Mouse (Mus musculus): ENCODE measurements around the gene Hydin. TPM values are rescaled to one million over a fixed set of nuclear protein-coding genes. Genes with fewer than 3 reads are reported as not detected.
"Not testable (repeated sequence)": the region's sequence is repeated elsewhere in the genome, so short reads cannot be mapped to it uniquely, and the experiment has no call there.

The Hydin gene
- total RNA-seq, 2 experiments from 2014 or later = 0.07 to 0.36 TPM

DNA sequence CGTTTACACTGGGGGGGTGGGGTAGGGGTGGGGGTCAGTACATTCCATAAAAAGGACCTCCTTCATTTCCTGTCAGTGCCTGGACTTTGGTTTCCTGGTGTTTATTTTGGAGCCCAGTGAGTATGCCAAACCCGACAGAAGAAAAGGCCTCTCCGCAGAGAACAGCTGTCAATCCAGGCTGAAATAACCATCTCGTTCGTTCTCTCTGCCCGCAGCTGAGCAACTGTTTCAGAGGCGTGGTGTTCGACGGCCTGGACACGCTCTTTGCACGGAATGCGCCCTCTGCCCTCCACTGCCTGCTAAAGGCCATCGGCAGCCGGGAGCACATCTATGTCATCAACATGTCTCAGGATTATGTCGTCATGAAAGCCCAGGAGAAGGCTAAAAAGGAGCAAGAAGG, 258.5 kb downstream of the Hydin start:
- DNase-seq = no peak

DNA sequence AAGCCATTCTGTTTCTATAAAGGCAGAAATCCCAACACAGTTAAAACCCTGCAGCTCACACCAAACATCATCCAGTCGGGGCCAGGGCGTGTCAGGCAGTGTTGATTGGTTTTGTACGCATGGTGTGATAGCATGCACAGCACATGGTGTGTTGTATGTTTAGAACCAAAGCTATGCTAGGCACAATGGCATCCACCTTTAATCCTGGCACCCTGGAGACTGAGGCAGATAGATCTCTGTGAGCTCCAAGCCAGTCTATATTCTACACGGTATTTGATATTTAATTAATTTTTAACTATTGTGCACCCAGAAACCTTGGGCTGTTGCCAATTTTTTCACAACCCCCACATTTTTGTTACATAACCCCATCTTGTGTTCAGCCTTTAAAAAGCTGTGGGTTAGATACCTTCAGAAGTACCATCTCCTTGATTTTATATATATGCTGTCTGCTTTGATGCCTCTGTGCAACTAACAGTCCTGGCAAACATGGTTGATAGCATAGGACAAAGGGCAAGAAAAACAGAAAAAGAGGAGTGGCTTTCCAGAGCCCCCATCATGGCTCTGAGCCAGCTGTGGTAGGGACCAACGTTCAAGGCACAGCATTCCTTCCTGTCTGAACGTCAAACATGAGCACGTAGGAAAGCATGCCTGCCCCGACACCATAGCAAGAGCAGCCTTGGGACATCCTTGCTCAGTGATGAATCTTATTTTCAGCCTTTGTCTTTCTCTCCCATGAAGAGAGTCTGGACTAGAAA, 263.4 kb downstream of the Hydin start:
- DNase-seq = no peak

DNA sequence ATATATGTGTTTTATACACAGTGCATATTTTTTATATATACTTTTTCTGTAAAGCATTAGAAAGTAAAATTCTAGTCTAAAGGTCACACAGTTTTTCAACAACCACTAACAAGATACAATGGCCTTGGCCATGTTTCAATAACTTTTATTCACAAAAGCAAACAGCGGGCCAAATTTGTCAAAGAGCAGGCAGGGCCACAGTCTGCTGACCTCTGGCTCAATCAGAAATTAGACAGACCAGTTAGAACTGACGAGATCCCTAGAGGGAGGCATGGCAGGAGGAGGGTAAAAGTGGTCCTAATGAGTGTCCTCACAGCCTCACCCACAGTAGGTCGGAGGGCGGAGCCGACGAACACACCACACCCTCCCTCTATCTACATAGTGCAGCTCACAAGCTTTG, 267.0 kb downstream of the Hydin start:
- DNase-seq = no peak

DNA sequence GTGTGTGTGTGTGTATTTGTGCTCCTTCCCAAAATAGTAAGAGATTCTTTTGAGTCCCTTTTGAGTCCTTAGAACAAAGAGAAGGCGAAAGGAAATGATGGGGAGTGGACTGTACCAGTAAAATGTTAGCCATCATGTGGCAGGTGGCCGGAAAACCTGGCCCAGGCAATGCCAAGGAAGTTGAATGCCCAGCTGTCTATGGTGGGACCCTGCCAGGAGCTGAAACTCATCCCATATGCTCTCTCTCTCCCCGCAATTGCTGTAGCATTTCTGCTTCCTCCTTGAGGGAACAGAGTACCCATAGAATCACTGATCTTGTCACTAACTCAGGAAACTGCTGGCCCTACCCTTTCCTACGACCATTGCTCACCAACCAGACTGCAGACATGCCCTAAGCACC, 271.1 kb downstream of the Hydin start:
- DNase-seq = no peak

GRCm38 (mm10) chr8:110550343-110550742, 283.6 kb downstream of the Hydin start:
- no peak for DNase-seq

- not testable (repeated sequence) for DNase-seq
Observed at GRCm38 (mm10) chr8:110552111-110552510, 285.3 kb downstream of the Hydin start.

- no peak for DNase-seq
Observed at GRCm38 (mm10) chr8:110592641-110593040, 325.9 kb downstream of the Hydin start.

- DNase-seq = no peak
Observed at GRCm38 (mm10) chr8:110594164-110594563, 327.4 kb downstream of the Hydin start.

DNA sequence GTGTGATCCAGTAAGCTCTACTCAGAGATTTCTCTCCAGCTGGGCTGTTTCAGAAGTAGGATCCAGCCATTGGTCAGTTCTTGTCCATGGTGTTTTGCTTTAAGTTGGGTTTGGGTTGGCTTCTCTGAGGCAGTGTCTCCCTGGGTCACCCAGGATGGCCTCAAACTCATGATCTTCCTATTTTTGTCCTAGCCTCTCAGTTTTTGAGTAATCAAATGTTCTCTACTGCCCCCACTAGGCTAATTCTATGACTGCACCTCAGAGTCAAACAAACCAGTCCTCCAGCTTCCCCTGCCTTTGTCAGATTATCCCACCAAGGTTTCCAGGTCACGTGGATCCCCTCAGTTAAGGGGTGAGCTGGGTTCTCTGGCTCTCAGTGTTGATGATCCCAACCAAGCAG, 337.8 kb downstream of the Hydin start:
- DNase-seq = peak; percentile 25 to 78

DNA sequence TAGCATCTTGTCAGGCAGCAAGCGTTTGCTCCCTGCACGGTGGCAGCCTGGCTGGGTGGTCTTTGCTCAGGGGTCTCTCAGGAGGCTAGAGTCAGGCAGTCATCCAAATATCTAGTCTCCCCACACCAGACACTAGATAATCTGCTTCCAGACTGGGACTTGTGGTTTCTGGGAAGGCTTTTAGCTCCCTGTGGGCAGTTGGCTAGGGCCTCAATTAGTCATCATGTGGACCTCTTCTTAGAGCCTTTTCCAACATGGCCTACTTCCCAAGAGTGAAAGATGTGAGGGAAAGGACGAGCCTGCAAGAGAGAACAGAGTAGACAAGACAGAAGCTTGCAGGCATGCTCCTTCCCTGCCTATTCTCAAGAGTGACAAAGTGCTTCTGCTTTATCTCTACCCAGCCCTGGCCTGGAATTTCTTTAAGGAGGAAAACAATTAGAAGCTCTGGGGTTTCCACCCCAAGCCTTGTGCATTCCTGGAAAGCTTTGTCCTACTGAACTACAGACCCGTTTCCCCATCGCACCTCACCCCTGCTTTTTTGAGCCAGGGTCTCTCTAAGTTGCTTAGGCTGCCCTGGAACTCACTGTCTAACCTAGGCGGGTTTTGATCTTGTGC, 338.7 kb downstream of the Hydin start:
- DNase-seq = peak; percentile 43 to 50

DNA sequence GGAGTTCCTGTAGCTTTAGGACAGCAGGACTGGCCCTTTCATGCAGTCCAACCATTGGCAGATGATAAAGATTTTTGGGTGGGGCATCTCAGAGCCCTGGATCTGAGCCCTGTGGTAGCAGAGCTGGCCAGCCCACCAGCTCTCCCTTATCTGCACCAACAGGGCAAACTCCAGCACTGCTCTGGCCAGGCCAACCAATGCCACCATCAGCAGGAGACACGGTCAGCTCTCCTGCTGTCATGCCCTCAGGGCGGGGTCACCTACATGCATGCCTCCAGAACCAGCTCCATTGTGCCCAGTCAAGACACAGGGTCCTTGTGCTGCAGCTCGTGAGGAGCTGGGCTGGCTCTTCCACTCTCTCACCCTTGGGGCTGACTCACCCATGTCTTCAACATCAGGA, 349.0 kb downstream of the Hydin start:
- DNase-seq = no peak

- peak in 1 of 2 experiments; percentile 14 for DNase-seq
Observed at GRCm38 (mm10) chr8:110617801-110618358, 351.1 kb downstream of the Hydin start.

- DNase-seq = peak; percentile 98 to 99
Observed at GRCm38 (mm10) chr8:110618391-110619207, 351.8 kb downstream of the Hydin start, which contains the start of gene Vac14. Vac14 (plus strand) TSS chr8:110618585.

- DNase-seq = no peak
Observed at GRCm38 (mm10) chr8:110619208-110619574, 352.4 kb downstream of the Hydin start.

- DNase-seq = no peak
Observed at GRCm38 (mm10) chr8:110619919-110620318, 353.1 kb downstream of the Hydin start.

GRCm38 (mm10) chr8:110626431-110626830, 359.7 kb downstream of the Hydin start:
- DNase-seq = no peak

DNA sequence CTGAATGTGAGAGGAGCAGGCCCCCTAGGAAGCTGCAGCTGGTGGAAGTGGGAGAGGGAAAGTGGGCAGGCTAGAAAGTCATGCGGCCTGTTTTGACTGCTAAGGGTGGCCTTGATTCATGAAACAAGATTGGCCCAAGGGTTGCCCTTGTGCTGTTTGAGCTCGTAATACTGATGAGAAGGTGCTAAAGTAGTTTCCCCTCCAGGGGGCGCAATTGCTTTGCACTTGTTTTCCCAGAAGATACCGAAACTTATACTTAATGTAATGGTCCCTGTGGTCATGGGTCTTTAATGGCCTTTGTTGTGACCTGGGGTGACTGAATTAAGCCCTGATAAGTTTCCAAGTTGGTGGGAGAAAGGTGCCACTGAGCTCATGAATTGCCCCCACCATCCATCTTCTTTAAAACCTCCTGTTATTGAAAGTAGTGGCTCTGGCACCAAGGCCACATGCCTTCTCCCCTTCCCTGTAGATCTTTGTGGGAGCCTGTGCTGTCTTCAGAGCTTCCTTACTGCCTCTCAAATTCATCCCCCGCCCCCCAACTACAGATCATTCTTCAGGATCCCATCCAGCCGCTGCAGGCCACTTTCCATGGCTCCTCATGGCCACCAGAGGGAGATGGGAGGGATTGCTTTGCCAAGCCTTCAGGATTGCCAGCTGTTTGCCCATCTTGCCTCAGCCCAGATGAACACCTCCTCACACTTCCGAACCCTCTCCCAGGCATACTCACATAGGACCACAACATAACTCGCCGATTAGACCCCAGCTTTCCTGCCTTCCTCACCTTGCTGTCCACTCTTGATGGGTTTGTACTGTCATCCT, 362.7 kb downstream of the Hydin start:
- peak in 1 of 2 experiments; percentile 76 for DNase-seq

DNA sequence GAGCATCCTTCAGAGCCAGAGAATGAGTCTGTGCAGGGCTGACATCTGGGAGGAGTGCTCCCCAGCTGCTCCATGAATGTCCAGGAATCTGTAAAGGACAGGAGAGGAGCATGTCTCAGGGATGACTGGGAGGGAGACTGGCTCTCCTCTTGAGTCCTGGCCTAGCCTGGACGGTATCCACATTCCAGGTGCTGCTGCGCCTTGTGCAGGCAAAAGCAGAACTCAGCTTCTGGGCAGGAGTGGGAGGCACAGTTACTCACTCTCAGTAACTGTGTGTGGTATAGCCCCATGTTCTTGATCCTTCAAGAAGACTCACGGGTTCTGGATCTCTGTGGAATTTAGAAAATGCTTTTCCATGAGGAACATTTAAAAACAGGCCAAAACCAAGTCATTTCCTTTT, 363.3 kb downstream of the Hydin start:
- no peak for DNase-seq

- peak; percentile 60 to 79 for DNase-seq
Observed at GRCm38 (mm10) chr8:110630571-110631071, 363.8 kb downstream of the Hydin start.

- peak in 1 of 2 experiments; percentile 56 for DNase-seq
Observed at GRCm38 (mm10) chr8:110631201-110631600, 364.4 kb downstream of the Hydin start.

GRCm38 (mm10) chr8:110633814-110634213, 367.0 kb downstream of the Hydin start:
- no peak for DNase-seq

All from heart, adult 18-20 months (tissue).